In the genomic region with DNA sequence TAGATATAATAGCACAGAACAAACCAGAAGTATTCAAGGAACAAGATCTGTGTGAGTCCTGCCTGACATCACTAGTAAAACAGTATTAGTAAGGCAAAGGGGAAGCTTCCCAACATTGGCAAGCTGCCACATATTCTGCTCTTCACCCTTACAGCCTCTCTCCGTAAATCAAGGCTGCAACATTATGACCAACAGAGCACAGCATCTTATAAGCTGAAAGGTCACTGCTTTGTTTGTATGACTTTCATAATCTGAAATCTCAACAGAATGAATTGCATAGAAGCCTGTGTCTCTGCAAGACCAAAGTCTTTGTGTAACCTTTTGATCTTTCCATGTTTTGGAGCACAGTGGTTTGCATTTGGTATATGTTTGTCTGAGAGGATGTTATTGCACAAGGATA, we compare ENCODE assay signal across 32 mouse cellular contexts. TPM values are rescaled to one million over a fixed set of nuclear protein-coding genes. Genes with fewer than 3 reads are reported as not detected.
DNase-seq lines count a peak whose midpoint lies in the region; ATAC-seq and TF ChIP-seq lines count a peak whose summit lies in the region.
"Had no signal": no experiment of that assay in that cellular context is flagged by ENCODE, and none has a peak within 500 bp of the region (broad histone marks: within the 10 kb centered on the region; RNA-seq: fewer than 3 reads in every experiment).

No protein-coding gene starts in this region.

- no peak overlapping the region for H3K27ac ChIP-seq in hindbrain, postnatal 0 days
- no peak overlapping the region for H3K27ac ChIP-seq in hindbrain, embryonic 10.5 days
- H3K27ac ChIP-seq in midbrain, postnatal 0 days (ENCODE audit: low read depth, low read length) = no peak overlapping the region
- no peak overlapping the region for H3K27ac ChIP-seq in midbrain, embryonic 11.5 days (ENCODE audit: low read depth, low read length)
- H3K27ac ChIP-seq: forebrain, embryonic 13.5 days; hindbrain, embryonic 13.5 days; left cerebral cortex, adult 2 months; liver, embryonic 15.5 days; midbrain, embryonic 15.5 days; neural tube, embryonic 13.5 days; stomach, embryonic 15.5 days had no signal

- H3K27me3 ChIP-seq in hindbrain, postnatal 0 days (ENCODE audit: insufficient read depth, low read length) = no peaks in the 10 kb centered on the region
- no peaks in the 10 kb centered on the region for H3K27me3 ChIP-seq in hindbrain, embryonic 10.5 days (ENCODE audit: insufficient read depth, poor library complexity, severe bottlenecking)
- H3K27me3 ChIP-seq in midbrain, postnatal 0 days (ENCODE audit: insufficient read depth, low read length) = no peaks in the 10 kb centered on the region
- no peaks in the 10 kb centered on the region for H3K27me3 ChIP-seq in midbrain, embryonic 11.5 days (ENCODE audit: control insufficient read depth, insufficient read depth, low read length)
- H3K27me3 ChIP-seq: forebrain, embryonic 13.5 days; hindbrain, embryonic 13.5 days; liver, embryonic 15.5 days; midbrain, embryonic 15.5 days; neural tube, embryonic 13.5 days; stomach, embryonic 15.5 days had no signal

- no peak overlapping the region for H3K9ac ChIP-seq in hindbrain, postnatal 0 days (replicated peaks; ENCODE audit: low read length)
- H3K9ac ChIP-seq in midbrain, postnatal 0 days (replicated peaks; ENCODE audit: low read length, poor library complexity, severe bottlenecking) = no peak overlapping the region
- H3K9ac ChIP-seq in midbrain, embryonic 11.5 days (ENCODE audit: low read length) = no peak overlapping the region
- H3K9ac ChIP-seq: forebrain, embryonic 13.5 days; hindbrain, embryonic 13.5 days; liver, embryonic 15.5 days; midbrain, embryonic 15.5 days; neural tube, embryonic 13.5 days; stomach, embryonic 15.5 days had no signal

- H3K4me3 ChIP-seq in hindbrain, postnatal 0 days (ENCODE audit: low read length) = no peak overlapping the region
- no peak overlapping the region for H3K4me3 ChIP-seq in hindbrain, embryonic 10.5 days
- no peak overlapping the region for H3K4me3 ChIP-seq in midbrain, postnatal 0 days (ENCODE audit: low read depth, low read length)
- H3K4me3 ChIP-seq in midbrain, embryonic 11.5 days (ENCODE audit: low read depth, low read length) = no peak overlapping the region
- H3K4me3 ChIP-seq: forebrain, embryonic 13.5 days; hindbrain, embryonic 13.5 days; left cerebral cortex, adult 2 months; liver, embryonic 15.5 days; midbrain, embryonic 15.5 days; myocyte; neural tube, embryonic 13.5 days; stomach, embryonic 15.5 days had no signal

- WGBS in hindbrain, postnatal 0 days = 43% methylated on average over 1 of the region's 1 CpGs
- 86% methylated on average over 1 of the region's 1 CpGs for WGBS in hindbrain, embryonic 10.5 days
- 54% methylated on average over 1 of the region's 1 CpGs for WGBS in midbrain, postnatal 0 days
- 59% methylated on average over 1 of the region's 1 CpGs for WGBS in midbrain, embryonic 11.5 days

- no peaks in the 10 kb centered on the region for H3K9me3 ChIP-seq in hindbrain, postnatal 0 days (ENCODE audit: low read length)
- H3K9me3 ChIP-seq in hindbrain, embryonic 10.5 days = no peaks in the 10 kb centered on the region
- no peaks in the 10 kb centered on the region for H3K9me3 ChIP-seq in midbrain, postnatal 0 days (ENCODE audit: low read length)
- H3K9me3 ChIP-seq in midbrain, embryonic 11.5 days (ENCODE audit: control insufficient read depth, low read length) = no peaks in the 10 kb centered on the region
- H3K9me3 ChIP-seq: forebrain, embryonic 13.5 days; hindbrain, embryonic 13.5 days; liver, embryonic 15.5 days; midbrain, embryonic 15.5 days; neural tube, embryonic 13.5 days; stomach, embryonic 15.5 days had no signal

- no peak for TF ChIP-seq CTCF in hindbrain, postnatal 0 days (IDR thresholded peaks at IDR 0.05; ENCODE audit: low read depth)
- no peak for TF ChIP-seq CTCF in midbrain, postnatal 0 days (IDR thresholded peaks at IDR 0.05)
- TF ChIP-seq CTCF in brain, embryonic 14.5 days (IDR thresholded peaks at IDR 0.05; ENCODE audit: borderline replicate concordance, extremely low read depth, insufficient read depth, insufficient read length) = no peak

- H3K4me1 ChIP-seq in hindbrain, postnatal 0 days (ENCODE audit: insufficient read depth, low read length) = no peaks in the 10 kb centered on the region
- H3K4me1 ChIP-seq in hindbrain, embryonic 10.5 days (replicated peaks) = no peaks in the 10 kb centered on the region
- no peaks in the 10 kb centered on the region for H3K4me1 ChIP-seq in midbrain, postnatal 0 days (ENCODE audit: insufficient read depth, low read length)
- no peaks in the 10 kb centered on the region for H3K4me1 ChIP-seq in midbrain, embryonic 11.5 days (ENCODE audit: control insufficient read depth, insufficient read depth, low read length)
- H3K4me1 ChIP-seq: forebrain, embryonic 13.5 days; hindbrain, embryonic 13.5 days; liver, embryonic 15.5 days; midbrain, embryonic 15.5 days; stomach, embryonic 15.5 days had no signal

- no peaks in the 10 kb centered on the region for H3K36me3 ChIP-seq in hindbrain, postnatal 0 days (ENCODE audit: insufficient read depth, low read length)
- no peaks in the 10 kb centered on the region for H3K36me3 ChIP-seq in hindbrain, embryonic 10.5 days
- no peaks in the 10 kb centered on the region for H3K36me3 ChIP-seq in midbrain, postnatal 0 days (ENCODE audit: insufficient read depth, low read length)
- no peaks in the 10 kb centered on the region for H3K36me3 ChIP-seq in midbrain, embryonic 11.5 days (ENCODE audit: control insufficient read depth, insufficient read depth, low read length)
- H3K36me3 ChIP-seq: hindbrain, embryonic 13.5 days; liver, embryonic 15.5 days; midbrain, embryonic 15.5 days; neural tube, embryonic 13.5 days; stomach, embryonic 15.5 days had no signal

- TF ChIP-seq POLR2A in brain, embryonic 14.5 days (IDR thresholded peaks at IDR 0.05; ENCODE audit: borderline replicate concordance, extremely low read depth, insufficient read depth, insufficient read length, poor library complexity, severe bottlenecking) = no peak

- peak; percentile 2 for DNase-seq in hindbrain, postnatal 0 days (ENCODE audit: low spot score)
- no peak for DNase-seq in hindbrain, embryonic 10.5 days (ENCODE audit: low spot score)
- DNase-seq in kidney, postnatal 14 days = peak; percentile 13
- DNase-seq in kidney, adult 8-10 months = no peak
- DNase-seq in midbrain, postnatal 0 days (ENCODE audit: low spot score) = peak; percentile 4
- no peak for DNase-seq in midbrain, embryonic 11.5 days (ENCODE audit: low spot score, missing footprints)
- DNase-seq in brain, embryonic 14.5 days (ENCODE audit: low read depth) = peak; percentile 32
- no peak for DNase-seq in right cerebral cortex, postnatal 4 days
- DNase-seq: cerebellum, adult 8-10 months; gastrocnemius, postnatal 36 days; liver; retina, postnatal 1 day; thymus, postnatal 25 days had no signal

- no peak for ATAC-seq in hindbrain, postnatal 0 days
- ATAC-seq in midbrain, postnatal 0 days (ENCODE audit: low FRiP score) = no peak
- ATAC-seq in midbrain, embryonic 11.5 days (ENCODE audit: low FRiP score) = no peak
- ATAC-seq: forebrain, embryonic 13.5 days; inflammation-experienced regulatory T-cells, adult 6 months; lung, postnatal 0 days; midbrain, embryonic 15.5 days; Patski had no signal

- no peak overlapping the region for H3K4me2 ChIP-seq in hindbrain, postnatal 0 days (ENCODE audit: low read depth, low read length)
- no peak overlapping the region for H3K4me2 ChIP-seq in midbrain, postnatal 0 days (ENCODE audit: low read depth, low read length, poor library complexity, severe bottlenecking)
- H3K4me2 ChIP-seq in midbrain, embryonic 11.5 days = no peak overlapping the region
- H3K4me2 ChIP-seq: forebrain, embryonic 13.5 days; hindbrain, embryonic 13.5 days; liver, embryonic 15.5 days; midbrain, embryonic 15.5 days; neural tube, embryonic 13.5 days; stomach, embryonic 15.5 days had no signal

RNA-seq across cellular contexts. Expression of a gene that starts 51.1 kb away (rescaled TPM):
- total RNA-seq in hindbrain, postnatal 0 days (2014; rRNA removed) = not detected in 2 replicates
- polyA plus RNA-seq in hindbrain, postnatal 0 days (2015; fragmentation: Nextera tagmentation; extraction: Ambion mirVana) = not detected in 2 replicates
- not detected in 2 replicates for polyA plus RNA-seq in hindbrain, embryonic 10.5 days (2016; fragmentation: Nextera tagmentation; extraction: Ambion mirVana)
- not detected in 2 replicates for total RNA-seq in midbrain, postnatal 0 days (2014; rRNA removed)
- polyA plus RNA-seq in midbrain, postnatal 0 days (2015; fragmentation: Nextera tagmentation; extraction: Ambion mirVana) = not detected in 2 replicates
- polyA plus RNA-seq in midbrain, embryonic 11.5 days (2014; fragmentation: Nextera tagmentation; extraction: Ambion mirVana) = not detected in 2 replicates
- not detected in 2 replicates for polyA plus RNA-seq in brain, embryonic 14.5 days (2012; rRNA removed)
- total RNA-seq: gastrocnemius, adult 18-20 months; gastrocnemius, postnatal 36 days; heart, adult 8-10 months; heart, postnatal 25 days; layer of hippocampus, postnatal 10 days; left cerebral cortex, adult 2 months; left cerebral cortex, postnatal 36 days; megakaryocyte, adult 5-6 weeks had no signal
- polyA plus RNA-seq: embryonic facial prominence, embryonic 14.5 days; forebrain, embryonic 13.5 days; heart, embryonic 14.5 days; hindbrain, embryonic 13.5 days; inflammation-experienced regulatory T-cells, adult 6 months; liver, embryonic 15.5 days; lung, postnatal 0 days; midbrain, embryonic 15.5 days; myocyte; neural tube, embryonic 13.5 days; Patski; stomach, embryonic 15.5 days had no signal

Comparison
In these comparisons a context has a peak if more than half of its experiments do, and no peak if none do; other contexts are left out.
1. DNase-seq: peak in hindbrain, postnatal 0 days (single experiment), kidney, postnatal 14 days (single experiment), midbrain, postnatal 0 days (single experiment) and brain, embryonic 14.5 days (single experiment); none in hindbrain, embryonic 10.5 days (single experiment), kidney, adult 8-10 months (0 of 2), midbrain, embryonic 11.5 days (single experiment) and right cerebral cortex, postnatal 4 days (single experiment).